Mouse (Mus musculus) testis, adult 2 months (tissue): ENCODE results near the gene Olfr427.

Source experiments
- CTCF ChIP-seq: fragments of 200-500 bp; IDR thresholded peaks from 2 replicates; pipeline ENCODE4 v1.5.1; 2012; ENCODE audit warnings: low read depth, mild to moderate bottlenecking, inconsistent platforms, low read length, moderate library complexity; ENCODE audit not compliant: control insufficient read depth, insufficient read depth, insufficient replicate concordance
- POLR2A ChIP-seq: fragments of 200-500 bp; IDR thresholded peaks from 2 replicates; pipeline ENCODE4 v1.6.1; 2012; ENCODE audit warnings: low read depth, mild to moderate bottlenecking, inconsistent platforms, low read length, moderate library complexity; ENCODE audit not compliant: control insufficient read depth

DNA sequence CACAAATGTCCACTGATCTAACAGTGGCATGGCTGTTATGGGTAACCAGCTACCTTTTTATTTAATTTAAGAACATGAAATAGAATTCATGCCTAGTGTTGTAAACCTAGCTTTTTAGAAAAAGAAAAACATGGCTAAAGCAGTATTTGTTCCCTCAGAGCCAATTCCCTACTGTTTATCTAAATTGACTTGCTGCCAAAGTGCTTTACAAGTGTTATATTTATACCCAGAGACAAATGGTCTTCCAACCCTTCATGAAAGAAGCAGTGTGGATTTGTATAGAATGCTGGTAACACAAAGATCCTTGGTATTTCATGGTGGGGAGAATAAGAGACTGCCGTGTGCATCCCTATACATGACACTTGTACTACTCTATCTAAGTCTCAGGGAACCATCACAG lies 50.0 kb downstream of the Olfr427 start:
- TF ChIP-seq POLR2A, result no peak
- TF ChIP-seq CTCF, result no peak
